20 mouse cellular contexts compared by ENCODE assay signal in genomic region chr4:82860566-82860965, GRCm38 (mm10). TPM values are rescaled to one million over a fixed set of nuclear protein-coding genes. Genes with fewer than 3 reads are reported as not detected.
A peak's percentile ranks its signal among the peaks of the same experiment; 100 is the strongest.
DNase-seq lines count a peak whose midpoint lies in the region; ATAC-seq and TF ChIP-seq lines count a peak whose summit lies in the region.
"Had no signal": no experiment of that assay in that cellular context is flagged by ENCODE, and none has a peak within 500 bp of the region (broad histone marks: within the 10 kb centered on the region; RNA-seq: fewer than 3 reads in every experiment).

No protein-coding gene starts in this region.

- DNase-seq in cerebellum, postnatal 10 days = peak; percentile 19 to 22
- DNase-seq in cerebellum, adult 18-20 months = no peak
- DNase-seq in heart, postnatal 4 days = no peak
- DNase-seq in midbrain, postnatal 0 days (ENCODE audit: low spot score) = peak; percentile 43
- DNase-seq: adrenal gland, postnatal 25 days; gastrocnemius, postnatal 10 days; lung, postnatal 14 days had no signal

- WGBS in heart, embryonic 16.5 days = 39% methylated on average over 3 of the region's 3 CpGs
- 37% methylated on average over 3 of the region's 3 CpGs for whole genome bisulfite sequencing in midbrain, postnatal 0 days
- 40% methylated on average over 3 of the region's 3 CpGs for WGBS in midbrain, embryonic 13.5 days

- H3K4me2 ChIP-seq in heart, embryonic 16.5 days (ENCODE audit: low read depth, low read length) = no peak overlapping the region
- H3K4me2 ChIP-seq in midbrain, postnatal 0 days (ENCODE audit: low read depth, low read length, poor library complexity, severe bottlenecking) = no peak overlapping the region
- H3K4me2 ChIP-seq in midbrain, embryonic 13.5 days (replicated peaks) = no peak overlapping the region

- no peak overlapping the region for H3K9ac ChIP-seq in heart, embryonic 16.5 days (ENCODE audit: low read length)
- no peak overlapping the region for H3K9ac ChIP-seq in midbrain, postnatal 0 days (replicated peaks; ENCODE audit: low read length, poor library complexity, severe bottlenecking)
- no peak overlapping the region for H3K9ac ChIP-seq in midbrain, embryonic 13.5 days (replicated peaks)
- H3K9ac ChIP-seq: liver, embryonic 14.5 days had no signal

- ATAC-seq in heart, embryonic 16.5 days (replicated peaks; ENCODE audit: extremely low read depth, insufficient read depth, low FRiP score) = no peak; the same call in 1 of the 2 replicates
- no peak for ATAC-seq in midbrain, postnatal 0 days (ENCODE audit: low FRiP score)
- no peak for ATAC-seq in midbrain, embryonic 13.5 days
- ATAC-seq in megakaryocyte-erythroid progenitor cell, adult 5-6 weeks (replicated peaks; ENCODE audit: low FRiP score, low TSS enrichment, poor library complexity, severe bottlenecking) = peak; percentile 46; the same call in 1 of the 2 replicates
- ATAC-seq: inflammation-experienced regulatory T-cells, adult 6 months had no signal

- no peaks in the 10 kb centered on the region for H3K9me3 ChIP-seq in heart, embryonic 16.5 days (replicated peaks; ENCODE audit: control insufficient read depth, low read length)
- H3K9me3 ChIP-seq in midbrain, postnatal 0 days (ENCODE audit: low read length) = no peaks in the 10 kb centered on the region
- H3K9me3 ChIP-seq in midbrain, embryonic 13.5 days = no peaks in the 10 kb centered on the region
- H3K9me3 ChIP-seq: embryonic facial prominence, embryonic 15.5 days; heart, embryonic 10.5 days; limb, embryonic 12.5 days had no signal

- H3K4me1 ChIP-seq in heart, embryonic 16.5 days (ENCODE audit: control insufficient read depth, insufficient read depth, low read length) = peaks cover 13% of the 10 kb centered on the region
- peaks cover 6% of the 10 kb centered on the region; the same call in 1 of the 2 replicates for H3K4me1 ChIP-seq in midbrain, postnatal 0 days (ENCODE audit: insufficient read depth, low read length)
- peaks cover 22% of the 10 kb centered on the region for H3K4me1 ChIP-seq in midbrain, embryonic 13.5 days (replicated peaks)

- no peaks in the 10 kb centered on the region for H3K36me3 ChIP-seq in heart, embryonic 16.5 days (ENCODE audit: control insufficient read depth, insufficient read depth)
- no peaks in the 10 kb centered on the region for H3K36me3 ChIP-seq in midbrain, postnatal 0 days (ENCODE audit: insufficient read depth, low read length)
- H3K36me3 ChIP-seq in midbrain, embryonic 13.5 days = no peaks in the 10 kb centered on the region
- H3K36me3 ChIP-seq: embryonic facial prominence, embryonic 15.5 days; heart, embryonic 10.5 days; limb, embryonic 12.5 days had no signal

- H3K27me3 ChIP-seq in heart, embryonic 16.5 days (ENCODE audit: control insufficient read depth, insufficient read depth, low read length) = no peaks in the 10 kb centered on the region
- no peaks in the 10 kb centered on the region for H3K27me3 ChIP-seq in midbrain, postnatal 0 days (ENCODE audit: insufficient read depth, low read length)
- H3K27me3 ChIP-seq in midbrain, embryonic 13.5 days = no peaks in the 10 kb centered on the region
- H3K27me3 ChIP-seq: embryonic facial prominence, embryonic 15.5 days; limb, embryonic 12.5 days had no signal

- H3K27ac ChIP-seq in heart, embryonic 16.5 days (ENCODE audit: low read length) = 0 out of 2 replicates have a peak overlapping the region, but pooled peaks have one; percentile 27
- peak overlapping the region; percentile 28; the same call in 1 of the 2 replicates for H3K27ac ChIP-seq in midbrain, postnatal 0 days (ENCODE audit: low read depth, low read length)
- no peak overlapping the region for H3K27ac ChIP-seq in midbrain, embryonic 13.5 days
- H3K27ac ChIP-seq: liver, embryonic 14.5 days had no signal

- no peak overlapping the region for H3K4me3 ChIP-seq in heart, embryonic 16.5 days (ENCODE audit: low read length)
- H3K4me3 ChIP-seq in midbrain, postnatal 0 days (ENCODE audit: low read depth, low read length) = no peak overlapping the region
- no peak overlapping the region for H3K4me3 ChIP-seq in midbrain, embryonic 13.5 days (replicated peaks)

- no peak for TF ChIP-seq CTCF in midbrain, postnatal 0 days (IDR thresholded peaks at IDR 0.05)

RNA-seq across cellular contexts. Expression of gene Zdhhc21, which starts 0.8 kb away (rescaled TPM):
- polyA plus RNA-seq in heart, embryonic 16.5 days (2015; fragmentation: Nextera tagmentation; extraction: Ambion mirVana) = 11.0 and 11.3 TPM in 2 replicates
- 10 to 100 TPM; 19.8 to 20.3 TPM for total RNA-seq in heart, postnatal 4 days (2021)
- total RNA-seq in midbrain, postnatal 0 days (2014; rRNA removed) = 50.3 and 55.1 TPM in 2 replicates
- polyA plus RNA-seq in midbrain, postnatal 0 days (2015; fragmentation: Nextera tagmentation; extraction: Ambion mirVana) = 11.5 and 14.8 TPM in 2 replicates
- 16.7 and 16.9 TPM in 2 replicates for polyA plus RNA-seq in midbrain, embryonic 13.5 days (2015; fragmentation: Nextera tagmentation; extraction: Ambion mirVana)
- total RNA-seq in megakaryocyte-erythroid progenitor cell, adult 5-6 weeks (2014; fragmentation: Nextera tagmentation) = 17.8 and 22.6 TPM in 2 replicates
- 11.4 and 21.0 TPM in 2 replicates for total RNA-seq in megakaryocyte-erythroid progenitor cell, adult 5-6 weeks (2017)

RNA-seq across cellular contexts. Expression of gene Cer1, which starts 24.4 kb away (rescaled TPM):
- polyA plus RNA-seq in heart, embryonic 16.5 days (2015; fragmentation: Nextera tagmentation; extraction: Ambion mirVana) = 0.11 TPM in 1 of 2 replicates, not detected in the other
- not detected for total RNA-seq in heart, postnatal 4 days (2021)
- not detected in 2 replicates for total RNA-seq in midbrain, postnatal 0 days (2014; rRNA removed)
- not detected in 2 replicates for polyA plus RNA-seq in midbrain, postnatal 0 days (2015; fragmentation: Nextera tagmentation; extraction: Ambion mirVana)
- 0.08 TPM in 1 of 2 replicates, not detected in the other for polyA plus RNA-seq in midbrain, embryonic 13.5 days (2015; fragmentation: Nextera tagmentation; extraction: Ambion mirVana)
- not detected in 2 replicates for total RNA-seq in megakaryocyte-erythroid progenitor cell, adult 5-6 weeks (2014; fragmentation: Nextera tagmentation)
- not detected in 2 replicates for total RNA-seq in megakaryocyte-erythroid progenitor cell, adult 5-6 weeks (2017)
- total RNA-seq: adrenal gland, postnatal 25 days; ES-E14; gastrocnemius, postnatal 10 days; layer of hippocampus, adult 2 months had no signal
- polyA plus RNA-seq: heart, embryonic 10.5 days; inflammation-experienced regulatory T-cells, adult 6 months; kidney, postnatal 0 days; liver, embryonic 14.5 days; small intestine, adult 2 months; thymus, postnatal 0 days had no signal

Comparison
In these comparisons a context has a peak if more than half of its experiments do, and no peak if none do; other contexts are left out.
1. DNase-seq: peak in cerebellum, postnatal 10 days (2 of 2) and midbrain, postnatal 0 days (single experiment); none in cerebellum, adult 18-20 months (0 of 2) and heart, postnatal 4 days (single experiment).